In the genomic region with DNA sequence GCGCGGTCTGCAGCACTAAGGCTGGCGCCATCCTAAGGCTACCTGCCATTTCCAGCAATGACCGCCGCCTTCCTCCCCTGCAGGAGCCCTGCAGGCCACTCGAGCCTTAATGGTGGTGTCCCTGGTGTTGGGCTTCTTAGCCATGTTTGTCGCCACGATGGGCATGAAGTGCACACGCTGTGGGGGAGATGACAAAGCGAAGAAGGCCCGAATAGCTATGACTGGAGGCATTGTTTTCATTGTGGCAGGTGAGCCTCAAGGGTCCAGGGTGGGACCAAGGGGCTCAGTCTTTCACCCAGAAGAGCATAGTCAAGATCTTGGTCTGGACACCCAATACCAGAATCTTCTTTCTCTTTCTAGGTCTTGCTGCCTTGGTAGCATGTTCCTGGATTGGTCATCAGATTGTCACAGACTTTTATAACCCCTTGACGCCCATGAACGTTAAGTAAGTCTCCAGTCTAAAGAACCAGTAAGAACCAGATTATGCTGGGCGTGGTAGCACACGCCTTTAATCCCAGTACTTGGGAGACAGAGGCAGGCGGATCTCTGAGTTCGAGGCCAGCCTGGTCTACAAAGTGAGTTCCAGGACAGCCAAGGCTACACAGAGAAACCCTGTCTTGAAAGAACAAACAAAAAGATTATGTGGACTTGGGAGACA, we compare ENCODE assay signal across 8 mouse cellular contexts. TPM values are rescaled to one million over a fixed set of nuclear protein-coding genes. Genes with fewer than 3 reads are reported as not detected.
DNase-seq lines count a peak whose midpoint lies in the region; ATAC-seq and TF ChIP-seq lines count a peak whose summit lies in the region.

No protein-coding gene starts in this region.

- no peak for ATAC-seq in liver, embryonic 11.5 days (replicated peaks; ENCODE audit: low FRiP score)
- ATAC-seq in stomach, postnatal 0 days (ENCODE audit: low FRiP score, low TSS enrichment): no peak

- peaks cover 2% of the 10 kb centered on the region; the same call in 1 of the 2 replicates for H3K4me1 ChIP-seq in heart, adult 2 months (ENCODE audit: control insufficient read depth, insufficient read depth, low read length)
- H3K4me1 ChIP-seq in testis, adult 2 months (ENCODE audit: control insufficient read depth, insufficient read depth, low read length): peaks cover 20% of the 10 kb centered on the region
- peaks cover 20% of the 10 kb centered on the region for H3K4me1 ChIP-seq in liver, embryonic 11.5 days (replicated peaks; ENCODE audit: control insufficient read depth, insufficient read depth, low read length)
- H3K4me1 ChIP-seq in stomach, postnatal 0 days (replicated peaks; ENCODE audit: control insufficient read depth, insufficient read depth): peaks cover 2% of the 10 kb centered on the region; the same call in 1 of the 2 replicates

- no peak for DNase-seq in heart, adult 2 months
- no peak for DNase-seq in heart, postnatal 36 days
- DNase-seq in testis, postnatal 14 days (ENCODE audit: low spot score): no peak
- DNase-seq in liver, embryonic 11.5 days (ENCODE audit: low spot score): no peak
- no peak for DNase-seq in stomach, postnatal 0 days (ENCODE audit: low spot score)
- DNase-seq in urinary bladder, postnatal 25 days (ENCODE audit: low spot score): no peak
- no peak for DNase-seq in cerebellum, postnatal 14 days

- no peaks in the 10 kb centered on the region for H3K9me3 ChIP-seq in liver, embryonic 11.5 days (ENCODE audit: control insufficient read depth, low read length)
- H3K9me3 ChIP-seq in stomach, postnatal 0 days (ENCODE audit: control insufficient read depth, low read length): no peaks in the 10 kb centered on the region

- 38% methylated on average over 17 of the region's 17 CpGs for WGBS in heart, adult 2 months
- 35% methylated on average over 17 of the region's 17 CpGs for WGBS in liver, embryonic 11.5 days
- 35% methylated on average over 17 of the region's 17 CpGs for WGBS in stomach, postnatal 0 days

- H3K36me3 ChIP-seq in heart, adult 2 months (ENCODE audit: control insufficient read depth, insufficient read depth, low read length): no peaks in the 10 kb centered on the region
- peaks cover 2% of the 10 kb centered on the region; the same call in 1 of the 2 replicates for H3K36me3 ChIP-seq in testis, adult 2 months (ENCODE audit: control insufficient read depth, insufficient read depth, low read length)
- H3K36me3 ChIP-seq in liver, embryonic 11.5 days (ENCODE audit: control insufficient read depth, insufficient read depth, low read length): peaks cover 13% of the 10 kb centered on the region; the same call in 1 of the 2 replicates
- H3K36me3 ChIP-seq in stomach, postnatal 0 days (ENCODE audit: control insufficient read depth, insufficient read depth, low read length): peaks cover 11% of the 10 kb centered on the region; the same call in 1 of the 2 replicates

- TF ChIP-seq POLR2A in heart, adult 2 months (IDR thresholded peaks at IDR 0.05; ENCODE audit: insufficient read depth, low read depth, low read length): no peak; the same call in 1 of the 2 replicates
- no peak for TF ChIP-seq POLR2A in testis, adult 2 months (IDR thresholded peaks at IDR 0.05; ENCODE audit: control insufficient read depth, low read depth, low read length)

- peak overlapping the region; percentile 35 for H3K4me3 ChIP-seq in heart, adult 2 months
- peak overlapping the region; percentile 42 for H3K4me3 ChIP-seq in testis, adult 2 months (ENCODE audit: control insufficient read depth, low read depth, low read length)
- H3K4me3 ChIP-seq in liver, embryonic 11.5 days (ENCODE audit: low read depth, low read length): peak overlapping the region; percentile 44
- peak overlapping the region; percentile 43 for H3K4me3 ChIP-seq in stomach, postnatal 0 days (ENCODE audit: low read depth, low read length)

- H3K27ac ChIP-seq in heart, adult 2 months: no peak overlapping the region
- 0 out of 2 replicates have a peak overlapping the region, but pooled peaks have one; percentile 35 for H3K27ac ChIP-seq in testis, adult 2 months (ENCODE audit: control insufficient read depth, insufficient read depth, low read depth, low read length)
- no peak overlapping the region for H3K27ac ChIP-seq in liver, embryonic 11.5 days (ENCODE audit: low read depth, low read length)
- H3K27ac ChIP-seq in stomach, postnatal 0 days (replicated peaks): 0 out of 2 replicates have a peak overlapping the region, but pooled peaks have one; percentile 35

- peaks cover 11% of the 10 kb centered on the region for H3K27me3 ChIP-seq in heart, adult 2 months (ENCODE audit: control insufficient read depth, insufficient read depth, low read length)
- H3K27me3 ChIP-seq in testis, adult 2 months (ENCODE audit: control insufficient read depth, insufficient read depth, low read length): no peaks in the 10 kb centered on the region
- peaks cover 61% of the 10 kb centered on the region for H3K27me3 ChIP-seq in liver, embryonic 11.5 days (replicated peaks; ENCODE audit: control insufficient read depth, insufficient read depth, low read length)
- H3K27me3 ChIP-seq in stomach, postnatal 0 days (ENCODE audit: control insufficient read depth, insufficient read depth, low read length): peaks cover 6% of the 10 kb centered on the region; the same call in 1 of the 2 replicates

- H3K9ac ChIP-seq in heart, adult 2 months (ENCODE audit: low read depth, low read length): peak overlapping the region; percentile 51
- H3K9ac ChIP-seq in liver, embryonic 11.5 days (ENCODE audit: low read depth, low read length): no peak overlapping the region
- peak overlapping the region; percentile 59 for H3K9ac ChIP-seq in stomach, postnatal 0 days (ENCODE audit: low read length)

- peak overlapping the region; percentile 81 for H3K4me2 ChIP-seq in liver, embryonic 11.5 days
- peak overlapping the region; percentile 65 for H3K4me2 ChIP-seq in stomach, postnatal 0 days (replicated peaks; ENCODE audit: low read depth)

- no peak for TF ChIP-seq EP300 in heart, adult 2 months (IDR thresholded peaks at IDR 0.05; ENCODE audit: insufficient read depth, low read depth, low read length)
- TF ChIP-seq EP300 in stomach, postnatal 0 days (optimal IDR thresholded peaks at IDR 0.05): no peak

- intact Hi-C loops in heart, adult 2 months (cut with DNase I): no loop called here
- intact Hi-C loops in heart, postnatal 36 days (cut with DNase I): no loop called here

- TF ChIP-seq CTCF in heart, adult 2 months (IDR thresholded peaks at IDR 0.05): no peak
- no peak for TF ChIP-seq CTCF in testis, adult 2 months (IDR thresholded peaks at IDR 0.05; ENCODE audit: control insufficient read depth, insufficient read depth, insufficient replicate concordance, low read depth, low read length)
- no peak for TF ChIP-seq CTCF in stomach, postnatal 0 days (IDR thresholded peaks at IDR 0.05; ENCODE audit: low read depth)

- no peaks in the 10 kb centered on the region for H3K79me2 ChIP-seq in heart, adult 2 months (replicated peaks; ENCODE audit: control insufficient read depth, insufficient read depth, low read length)

RNA-seq across cellular contexts. Expression of gene Cldn7, which starts 2.4 kb away (rescaled TPM):
- total RNA-seq in heart, adult 2 months (2021): not detected
- polyA plus RNA-seq in heart, adult 2 months (2012; rRNA removed): 0.50 and 3.5 TPM in 2 replicates
- total RNA-seq in heart, postnatal 36 days (2021): not detected
- polyA plus RNA-seq in testis, adult 2 months (2012; rRNA removed): 3.0 and 4.9 TPM in 2 replicates
- polyA plus RNA-seq in liver, embryonic 11.5 days (2014; fragmentation: Nextera tagmentation; extraction: Ambion mirVana): 4.0 and 5.1 TPM in 2 replicates
- 119 and 125 TPM in 2 replicates for polyA plus RNA-seq in stomach, postnatal 0 days (2015; fragmentation: Nextera tagmentation; extraction: Ambion mirVana)

RNA-seq across cellular contexts. Expression of gene Ctdnep1, which starts 14.0 kb away (rescaled TPM):
- total RNA-seq in heart, adult 2 months (2021): 100 to 1,000 TPM; 143 to 144 TPM
- 138 and 190 TPM in 2 replicates for polyA plus RNA-seq in heart, adult 2 months (2012; rRNA removed)
- total RNA-seq in heart, postnatal 36 days (2021): 100 to 1,000 TPM; 160 to 169 TPM
- 120 and 137 TPM in 2 replicates for polyA plus RNA-seq in testis, adult 2 months (2012; rRNA removed)
- 20.8 and 24.0 TPM in 2 replicates for polyA plus RNA-seq in liver, embryonic 11.5 days (2014; fragmentation: Nextera tagmentation; extraction: Ambion mirVana)
- 13.1 and 14.9 TPM in 2 replicates for polyA plus RNA-seq in stomach, postnatal 0 days (2015; fragmentation: Nextera tagmentation; extraction: Ambion mirVana)

RNA-seq across cellular contexts. Expression of gene Elp5, which starts 15.3 kb away (rescaled TPM):
- 10 to 100 TPM; 39.0 to 42.2 TPM for total RNA-seq in heart, adult 2 months (2021)
- 61.6 and 78.5 TPM in 2 replicates for polyA plus RNA-seq in heart, adult 2 months (2012; rRNA removed)
- total RNA-seq in heart, postnatal 36 days (2021): 10 to 100 TPM; 47.0 to 47.4 TPM
- 225 and 226 TPM in 2 replicates for polyA plus RNA-seq in testis, adult 2 months (2012; rRNA removed)
- 131 and 146 TPM in 2 replicates for polyA plus RNA-seq in liver, embryonic 11.5 days (2014; fragmentation: Nextera tagmentation; extraction: Ambion mirVana)
- polyA plus RNA-seq in stomach, postnatal 0 days (2015; fragmentation: Nextera tagmentation; extraction: Ambion mirVana): 73.1 and 73.4 TPM in 2 replicates

RNA-seq across cellular contexts. Expression of gene Slc2a4, which starts 19.0 kb away (rescaled TPM):
- total RNA-seq in heart, adult 2 months (2021): 100 to 1,000 TPM; 363 to 456 TPM
- 516 and 737 TPM in 2 replicates for polyA plus RNA-seq in heart, adult 2 months (2012; rRNA removed)
- 100 to 1,000 TPM; 385 to 406 TPM for total RNA-seq in heart, postnatal 36 days (2021)
- 1.9 and 3.6 TPM in 2 replicates for polyA plus RNA-seq in testis, adult 2 months (2012; rRNA removed)
- polyA plus RNA-seq in liver, embryonic 11.5 days (2014; fragmentation: Nextera tagmentation; extraction: Ambion mirVana): 7.0 and 8.3 TPM in 2 replicates
- 36.4 and 40.5 TPM in 2 replicates for polyA plus RNA-seq in stomach, postnatal 0 days (2015; fragmentation: Nextera tagmentation; extraction: Ambion mirVana)

RNA-seq across cellular contexts. Expression of gene Gabarap, which starts 24.0 kb away (rescaled TPM):
- total RNA-seq in heart, adult 2 months (2021): 100 to 1,000 TPM; 284 to 340 TPM
- 469 and 750 TPM in 2 replicates for polyA plus RNA-seq in heart, adult 2 months (2012; rRNA removed)
- total RNA-seq in heart, postnatal 36 days (2021): 100 to 1,000 TPM; 306 to 329 TPM
- 659 and 826 TPM in 2 replicates for polyA plus RNA-seq in testis, adult 2 months (2012; rRNA removed)
- polyA plus RNA-seq in liver, embryonic 11.5 days (2014; fragmentation: Nextera tagmentation; extraction: Ambion mirVana): 302 and 311 TPM in 2 replicates
- polyA plus RNA-seq in stomach, postnatal 0 days (2015; fragmentation: Nextera tagmentation; extraction: Ambion mirVana): 536 and 544 TPM in 2 replicates

Comparison
In these comparisons a context has a peak if more than half of its experiments do, and no peak if none do; other contexts are left out.
1. H3K27ac ChIP-seq: peak in testis, adult 2 months (single experiment) and stomach, postnatal 0 days (single experiment); none in heart, adult 2 months (single experiment) and liver, embryonic 11.5 days (single experiment).
2. RNA of gene Cldn7, which starts 2.4 kb away (polyA plus RNA-seq): 119 to 125 TPM in stomach, postnatal 0 days; 4.0 to 5.1 TPM in liver, embryonic 11.5 days, 0.50 to 3.5 TPM in heart, adult 2 months and 3.0 to 4.9 TPM in testis, adult 2 months; every median in the first group is over 10 times any median in the second.
3. Peak in every context shown above with its lines, with median percentiles within 50 percentile points of each other: H3K4me3 ChIP-seq.